8 mouse cellular contexts compared by ENCODE assay signal in the genomic region with DNA sequence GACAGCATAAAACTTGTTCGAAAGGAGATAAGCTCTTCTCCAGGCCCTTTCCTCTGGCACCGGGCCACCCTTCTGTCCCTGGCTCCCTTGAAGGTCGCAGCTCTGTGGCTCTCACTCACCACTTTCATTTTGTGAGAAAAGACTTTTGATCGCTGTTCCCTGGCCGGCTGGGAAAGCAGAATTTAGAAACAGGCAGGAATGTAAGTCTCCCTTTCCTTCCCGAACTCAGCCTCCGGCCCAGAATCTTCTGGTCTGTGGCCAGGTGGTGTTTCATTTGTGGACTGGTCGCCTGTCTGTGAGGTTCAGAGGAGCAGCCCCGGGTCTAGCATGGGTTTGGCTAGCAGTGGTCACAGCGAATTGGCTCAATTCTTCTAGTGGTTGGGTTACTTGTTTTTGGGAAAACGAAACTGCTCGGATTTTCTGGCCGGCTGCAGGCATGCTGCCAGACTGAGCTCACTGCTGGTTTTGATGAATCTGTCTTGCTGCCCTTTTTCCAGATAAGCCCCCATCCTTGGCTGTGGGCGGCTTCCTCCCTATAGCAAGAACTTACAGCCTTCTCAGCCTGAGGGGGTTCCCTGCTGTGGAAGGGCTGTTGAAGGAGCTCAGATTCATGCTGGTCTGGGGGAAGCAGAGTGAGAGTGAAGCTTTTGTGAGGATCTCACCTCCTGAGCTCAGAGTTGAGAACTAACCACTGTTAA. TPM values are rescaled to one million over a fixed set of nuclear protein-coding genes. Genes with fewer than 3 reads are reported as not detected.
A peak's percentile ranks its signal among the peaks of the same experiment; 100 is the strongest.
DNase-seq lines count a peak whose midpoint lies in the region; ATAC-seq and TF ChIP-seq lines count a peak whose summit lies in the region.

A gene (minus strand): TSS at position 362 of the 698 bp plus-strand sequence.

- no peak for TF ChIP-seq CTCF in ES-Bruce4 (IDR thresholded peaks at IDR 0.05; ENCODE audit: low read depth, low read length)
- no peak for TF ChIP-seq CTCF in heart, postnatal 0 days (IDR thresholded peaks at IDR 0.05; ENCODE audit: low read depth)
- no peak for TF ChIP-seq CTCF in lung, adult 2 months (IDR thresholded peaks at IDR 0.05; ENCODE audit: insufficient read depth, low read length)

- no peak within 1 kb of the TSS for H3K9ac ChIP-seq in ES-Bruce4 (ENCODE audit: low read depth, poor library complexity, severe bottlenecking)
- peak within 1 kb of the TSS; percentile 62 for H3K9ac ChIP-seq in heart, postnatal 0 days (replicated peaks; ENCODE audit: low read depth, low read length)
- 0 out of 2 replicates have a peak within 1 kb of the TSS, but pooled peaks have one; percentile 16 for H3K9ac ChIP-seq in neural tube, embryonic 14.5 days (replicated peaks; ENCODE audit: low read depth, low read length)

- TF ChIP-seq POLR2A in ES-Bruce4 (IDR thresholded peaks at IDR 0.05; ENCODE audit: insufficient read depth, low read length) = no peak
- no peak for TF ChIP-seq POLR2A in lung, adult 2 months (IDR thresholded peaks at IDR 0.05; ENCODE audit: borderline replicate concordance, extremely low read depth, low read depth, low read length)

- peak within 1 kb of the TSS; percentile 27 for H3K4me3 ChIP-seq in ES-Bruce4 (ENCODE audit: low read depth, low read length)
- H3K4me3 ChIP-seq in heart, postnatal 0 days (ENCODE audit: low read depth, low read length) = peak within 1 kb of the TSS; percentile 69
- peak within 1 kb of the TSS; percentile 64 for H3K4me3 ChIP-seq in lung, adult 2 months (replicated peaks; ENCODE audit: extremely low read depth, low read depth, low read length)
- H3K4me3 ChIP-seq in neural tube, embryonic 14.5 days (ENCODE audit: low read depth, low read length) = peak within 1 kb of the TSS; percentile 28

- peaks cover 1% of the 10 kb centered on the region; the same call in 1 of the 2 replicates for H3K27me3 ChIP-seq in ES-Bruce4 (ENCODE audit: control insufficient read depth, insufficient read depth, low read length, poor library complexity, severe bottlenecking)
- no peaks in the 10 kb centered on the region for H3K27me3 ChIP-seq in heart, postnatal 0 days (ENCODE audit: control insufficient read depth, insufficient read depth, low read length)
- 0 out of 2 replicates have a peak, but pooled peaks cover 4% of the 10 kb centered on the region for H3K27me3 ChIP-seq in neural tube, embryonic 14.5 days (ENCODE audit: control insufficient read depth, insufficient read depth, low read length)

- H3K4me2 ChIP-seq in heart, postnatal 0 days (ENCODE audit: low read depth, low read length) = peak within 1 kb of the TSS; percentile 87
- H3K4me2 ChIP-seq in neural tube, embryonic 14.5 days (ENCODE audit: low read depth, low read length) = peak within 1 kb of the TSS; percentile 55

- under 1% methylated on average over 14 of the region's 14 CpGs for WGBS in heart, postnatal 0 days
- WGBS in lung, adult 2 months = under 1% methylated on average over 14 of the region's 14 CpGs
- 8% methylated on average over 14 of the region's 14 CpGs for WGBS in neural tube, embryonic 14.5 days

- TF ChIP-seq EP300 in ES-Bruce4 (IDR thresholded peaks at IDR 0.05; ENCODE audit: insufficient read depth, low read depth, low read length) = no peak
- TF ChIP-seq EP300 in heart, postnatal 0 days (IDR thresholded peaks at IDR 0.05; ENCODE audit: low read depth) = no peak

- peak; percentile 85 for DNase-seq in adrenal gland, postnatal 10 days
- DNase-seq in fibroblast of lung, adult 2 months (ENCODE audit: low read depth) = peak; percentile 43
- peak; percentile 46 for DNase-seq in heart, postnatal 0 days (ENCODE audit: low spot score)
- peak; percentile 50 for DNase-seq in kidney, postnatal 14 days
- peak; percentile 23 for DNase-seq in lung, adult 2 months
- DNase-seq in thymus, postnatal 4 days = peak; percentile 51

- H3K9me3 ChIP-seq in ES-Bruce4 (replicated peaks; ENCODE audit: control insufficient read depth, insufficient read depth, low read length, poor library complexity, severe bottlenecking) = no peaks in the 10 kb centered on the region
- no peaks in the 10 kb centered on the region for H3K9me3 ChIP-seq in heart, postnatal 0 days (replicated peaks; ENCODE audit: control insufficient read depth, low read length)
- no peaks in the 10 kb centered on the region for H3K9me3 ChIP-seq in neural tube, embryonic 14.5 days (ENCODE audit: control insufficient read depth, low read length)

- H3K4me1 ChIP-seq in ES-Bruce4 (ENCODE audit: control insufficient read depth, insufficient read depth, low read length) = peaks cover 5% of the 10 kb centered on the region
- H3K4me1 ChIP-seq in heart, postnatal 0 days (ENCODE audit: control insufficient read depth, insufficient read depth) = peaks cover 6% of the 10 kb centered on the region; the same call in 1 of the 2 replicates
- no peaks in the 10 kb centered on the region for H3K4me1 ChIP-seq in lung, adult 2 months (ENCODE audit: control insufficient read depth, insufficient read depth, low read length)
- H3K4me1 ChIP-seq in neural tube, embryonic 14.5 days (ENCODE audit: control insufficient read depth, insufficient read depth, low read length) = no peaks in the 10 kb centered on the region

- ATAC-seq in heart, postnatal 0 days (ENCODE audit: insufficient read depth, low read depth) = peak; percentile 68
- no peak for ATAC-seq in neural tube, embryonic 14.5 days (ENCODE audit: low read depth)

- no peak within 1 kb of the TSS for H3K27ac ChIP-seq in ES-Bruce4 (ENCODE audit: insufficient read depth, low read length)
- peak within 1 kb of the TSS; percentile 87 for H3K27ac ChIP-seq in heart, postnatal 0 days (ENCODE audit: low read depth)
- no peak within 1 kb of the TSS for H3K27ac ChIP-seq in neural tube, embryonic 14.5 days (ENCODE audit: low read depth, low read length)

- H3K36me3 ChIP-seq in ES-Bruce4 (ENCODE audit: control insufficient read depth, insufficient read depth, low read length, poor library complexity, severe bottlenecking) = no peaks in the 10 kb centered on the region
- H3K36me3 ChIP-seq in heart, postnatal 0 days (replicated peaks; ENCODE audit: control insufficient read depth, insufficient read depth, low read length) = no peaks in the 10 kb centered on the region
- H3K36me3 ChIP-seq in neural tube, embryonic 14.5 days (ENCODE audit: control insufficient read depth, insufficient read depth, low read length) = no peaks in the 10 kb centered on the region

RNA-seq across cellular contexts. Expression of the gene that starts here (rescaled TPM):
- 4.0 and 5.4 TPM in 2 replicates for polyA plus RNA-seq in ES-Bruce4 (2011; ENCODE audit: insufficient read depth, insufficient read length, low read depth, missing spikeins)
- total RNA-seq in adrenal gland, postnatal 10 days (2021) = 10 to 100 TPM in 1 of 2 experiments, 1 to 10 TPM in 1; 8.0 to 12.0 TPM
- 3.1 and 7.6 TPM in 2 replicates for total RNA-seq in heart, postnatal 0 days (2014; rRNA removed; ENCODE audit: low replicate concordance)
- 4.9 and 5.2 TPM in 2 replicates for polyA plus RNA-seq in heart, postnatal 0 days (2015; fragmentation: Nextera tagmentation; extraction: Ambion mirVana)
- polyA plus RNA-seq in lung, adult 2 months (2012; rRNA removed) = 0.32 and 0.75 TPM in 2 replicates
- polyA plus RNA-seq in neural tube, embryonic 14.5 days (2014; fragmentation: Nextera tagmentation; extraction: Ambion mirVana) = 0.56 and 1.4 TPM in 2 replicates

Comparison
In these comparisons a context has a peak if more than half of its experiments do, and no peak if none do; other contexts are left out.
1. Peak in DNase-seq and H3K4me3 ChIP-seq in lung, adult 2 months; RNA of the gene not detected or under 1 TPM.
2. DNase-seq: peak in every context shown above with its lines; median percentile 85 in adrenal gland, postnatal 10 days; 51 in thymus, postnatal 4 days; 50 in kidney, postnatal 14 days; 46 in heart, postnatal 0 days; 43 in fibroblast of lung, adult 2 months; 23 in lung, adult 2 months.